14 mouse cellular contexts compared by ENCODE assay signal in genomic region chr15:51635129-51635920, GRCm38 (mm10).
DNase-seq lines count a peak whose midpoint lies in the region; ATAC-seq and TF ChIP-seq lines count a peak whose summit lies in the region.
"Had no signal": no experiment of that assay in that cellular context is flagged by ENCODE, and none has a peak within 500 bp of the region (broad histone marks: within the 10 kb centered on the region; RNA-seq: fewer than 3 reads in every experiment).

No protein-coding gene starts in this region.

- H3K9ac ChIP-seq in kidney, embryonic 14.5 days (ENCODE audit: low read depth, low read length), result no peak overlapping the region
- H3K9ac ChIP-seq in forebrain, embryonic 11.5 days (ENCODE audit: low read length), result no peak overlapping the region
- no peak overlapping the region for H3K9ac ChIP-seq in midbrain, embryonic 11.5 days (ENCODE audit: low read length)
- H3K9ac ChIP-seq: limb, embryonic 15.5 days had no signal

- no peaks in the 10 kb centered on the region for H3K4me1 ChIP-seq in kidney, embryonic 14.5 days (ENCODE audit: control insufficient read depth, insufficient read depth, low read length)
- no peaks in the 10 kb centered on the region for H3K4me1 ChIP-seq in kidney, adult 2 months (ENCODE audit: control insufficient read depth, insufficient read depth, low read length)
- H3K4me1 ChIP-seq in forebrain, embryonic 11.5 days (replicated peaks; ENCODE audit: control insufficient read depth, insufficient read depth, low read length), result peaks cover 2% of the 10 kb centered on the region; the same call in 1 of the 2 replicates
- H3K4me1 ChIP-seq in midbrain, embryonic 11.5 days (ENCODE audit: control insufficient read depth, insufficient read depth, low read length), result 0 out of 2 replicates have a peak, but pooled peaks cover 4% of the 10 kb centered on the region
- H3K4me1 ChIP-seq: limb, embryonic 15.5 days had no signal

- no peaks in the 10 kb centered on the region for H3K36me3 ChIP-seq in kidney, embryonic 14.5 days (ENCODE audit: control insufficient read depth, insufficient read depth, low read length)
- H3K36me3 ChIP-seq in kidney, adult 2 months (ENCODE audit: control insufficient read depth, insufficient read depth, low read length), result no peaks in the 10 kb centered on the region
- H3K36me3 ChIP-seq in forebrain, embryonic 11.5 days (ENCODE audit: control insufficient read depth, insufficient read depth, low read length), result no peaks in the 10 kb centered on the region
- no peaks in the 10 kb centered on the region for H3K36me3 ChIP-seq in midbrain, embryonic 11.5 days (ENCODE audit: control insufficient read depth, insufficient read depth, low read length)
- H3K36me3 ChIP-seq: limb, embryonic 15.5 days had no signal

- no peak overlapping the region for H3K4me3 ChIP-seq in kidney, embryonic 14.5 days (ENCODE audit: low read length)
- H3K4me3 ChIP-seq in kidney, adult 2 months (ENCODE audit: insufficient read depth, low read depth, low read length), result no peak overlapping the region
- peak overlapping the region; percentile 5; the same call in 1 of the 2 replicates for H3K4me3 ChIP-seq in forebrain, embryonic 11.5 days (ENCODE audit: low read depth, low read length)
- peak overlapping the region; percentile 1; the same call in 1 of the 2 replicates for H3K4me3 ChIP-seq in midbrain, embryonic 11.5 days (ENCODE audit: low read depth, low read length)
- H3K4me3 ChIP-seq: erythroblast, embryonic 14.5 days; limb, embryonic 15.5 days; myocyte had no signal

- TF ChIP-seq CTCF in kidney, adult 2 months (conservative IDR thresholded peaks at IDR 0.05; ENCODE audit: insufficient read depth, insufficient read length, low read depth, low read length), result no peak
- TF ChIP-seq CTCF in brain, embryonic 14.5 days (IDR thresholded peaks at IDR 0.05; ENCODE audit: borderline replicate concordance, extremely low read depth, insufficient read depth, insufficient read length), result no peak

- H3K9me3 ChIP-seq in kidney, embryonic 14.5 days (ENCODE audit: control insufficient read depth, low read length), result no peaks in the 10 kb centered on the region
- H3K9me3 ChIP-seq in forebrain, embryonic 11.5 days (ENCODE audit: control insufficient read depth, low read length), result no peaks in the 10 kb centered on the region
- H3K9me3 ChIP-seq in midbrain, embryonic 11.5 days (ENCODE audit: control insufficient read depth, low read length), result no peaks in the 10 kb centered on the region
- H3K9me3 ChIP-seq: limb, embryonic 15.5 days had no signal

- 43% methylated on average over 21 of the region's 21 CpGs for WGBS in kidney, embryonic 14.5 days
- 47% methylated on average over 21 of the region's 21 CpGs for WGBS in kidney, adult 2 months
- 35% methylated on average over 21 of the region's 21 CpGs for WGBS in forebrain, embryonic 11.5 days
- 31% methylated on average over 21 of the region's 21 CpGs for WGBS in midbrain, embryonic 11.5 days

- no peak overlapping the region for H3K27ac ChIP-seq in kidney, embryonic 14.5 days (ENCODE audit: low read depth, low read length)
- no peak overlapping the region for H3K27ac ChIP-seq in kidney, adult 2 months (ENCODE audit: insufficient read depth, low read depth, low read length)
- H3K27ac ChIP-seq in forebrain, embryonic 11.5 days (ENCODE audit: low read depth, low read length), result no peak overlapping the region
- H3K27ac ChIP-seq in midbrain, embryonic 11.5 days (ENCODE audit: low read depth, low read length), result no peak overlapping the region
- H3K27ac ChIP-seq: limb, embryonic 15.5 days had no signal

- H3K27me3 ChIP-seq in kidney, embryonic 14.5 days (ENCODE audit: control insufficient read depth, insufficient read depth, low read length), result no peaks in the 10 kb centered on the region
- no peaks in the 10 kb centered on the region for H3K27me3 ChIP-seq in kidney, adult 2 months (replicated peaks; ENCODE audit: control insufficient read depth, insufficient read depth, low read length)
- H3K27me3 ChIP-seq in forebrain, embryonic 11.5 days (ENCODE audit: control insufficient read depth, insufficient read depth, low read length), result no peaks in the 10 kb centered on the region
- no peaks in the 10 kb centered on the region for H3K27me3 ChIP-seq in midbrain, embryonic 11.5 days (ENCODE audit: control insufficient read depth, insufficient read depth, low read length)
- H3K27me3 ChIP-seq: CH12.LX; limb, embryonic 15.5 days had no signal

- DNase-seq in kidney, adult 2 months, result no peak
- DNase-seq in brain, embryonic 14.5 days (ENCODE audit: low read depth), result peak; percentile 89
- peak; percentile 54 for DNase-seq in forebrain, embryonic 11.5 days (ENCODE audit: low spot score)
- DNase-seq in midbrain, embryonic 11.5 days (ENCODE audit: low spot score, missing footprints), result peak; percentile 88
- no peak for DNase-seq in ovary, postnatal 36 days (ENCODE audit: low spot score)
- DNase-seq in spleen, postnatal 14 days (ENCODE audit: low spot score in 2 of 2), result no peak
- DNase-seq: adrenal gland, postnatal 10 days; thymus, postnatal 25 days had no signal

- no peak for TF ChIP-seq POLR2A in kidney, adult 2 months (IDR thresholded peaks at IDR 0.05; ENCODE audit: low read depth, low read length)
- TF ChIP-seq POLR2A in brain, embryonic 14.5 days (IDR thresholded peaks at IDR 0.05; ENCODE audit: borderline replicate concordance, extremely low read depth, insufficient read depth, insufficient read length, poor library complexity, severe bottlenecking), result no peak

- peak overlapping the region; percentile 31 for H3K4me2 ChIP-seq in kidney, embryonic 14.5 days (replicated peaks; ENCODE audit: low read depth, low read length)
- peak overlapping the region; percentile 35 for H3K4me2 ChIP-seq in forebrain, embryonic 11.5 days (ENCODE audit: low read depth, low read length, severe bottlenecking)
- H3K4me2 ChIP-seq in midbrain, embryonic 11.5 days, result peak overlapping the region; percentile 26
- H3K4me2 ChIP-seq: limb, embryonic 15.5 days had no signal

- no peak for ATAC-seq in kidney, embryonic 14.5 days (ENCODE audit: low FRiP score, low TSS enrichment)
- ATAC-seq in forebrain, embryonic 11.5 days (replicated peaks; ENCODE audit: low FRiP score), result peak; percentile 57
- ATAC-seq in midbrain, embryonic 11.5 days (ENCODE audit: low FRiP score), result peak; percentile 41; the same call in 1 of the 2 replicates
- ATAC-seq in erythroblast, adult 5-6 weeks (replicated peaks; ENCODE audit: low FRiP score, poor library complexity, severe bottlenecking), result no peak

Comparison
In these comparisons a context has a peak if more than half of its experiments do, and no peak if none do; other contexts are left out.
1. ATAC-seq: peak in forebrain, embryonic 11.5 days (single experiment) and midbrain, embryonic 11.5 days (single experiment); none in kidney, embryonic 14.5 days (single experiment) and erythroblast, adult 5-6 weeks (single experiment).
2. H3K4me3 ChIP-seq: peak in forebrain, embryonic 11.5 days (single experiment) and midbrain, embryonic 11.5 days (single experiment); none in kidney, embryonic 14.5 days (single experiment) and kidney, adult 2 months (single experiment).
3. DNase-seq: peak in brain, embryonic 14.5 days (single experiment), forebrain, embryonic 11.5 days (single experiment) and midbrain, embryonic 11.5 days (single experiment); none in kidney, adult 2 months (single experiment), ovary, postnatal 36 days (single experiment) and spleen, postnatal 14 days (0 of 2).
4. Peak in every context shown above with its lines, with median percentiles within 50 percentile points of each other: H3K4me2 ChIP-seq.